Mouse (Mus musculus) limb, embryonic 13.5 days (tissue): Measurements from ENCODE around the gene D11Wsu47e. TPM values are rescaled to one million over a fixed set of nuclear protein-coding genes. Genes with fewer than 3 reads are reported as not detected.

Source experiments
- polyA plus RNA-seq: library from polyadenylated mRNA; unstranded; fragments of >200 nt; fragmentation: Nextera tagmentation; extraction: Ambion mirVana; gene quantifications from 2 replicates; pipeline ENCODE4 v1.2.1, GENCODE M21; 2015

Gene D11Wsu47e
- polyA plus RNA-seq, 1 experiment from 2014 or later: 22.7 TPM

Other genes starting within 250 kb of the D11Wsu47e start
- 1.1 and 1.5 TPM in 2 replicates for gene Sstr2, start 65.1 kb upstream of the D11Wsu47e start, polyA plus RNA-seq
- gene Cog1, start 35.2 kb upstream of the D11Wsu47e start, polyA plus RNA-seq: 25.4 and 27.7 TPM in 2 replicates
- 25.9 and 26.4 TPM in 2 replicates for gene Slc39a11, start 34.3 kb upstream of the D11Wsu47e start, polyA plus RNA-seq
- 48.0 and 50.1 TPM in 2 replicates for gene Fam104a, start 257 bp upstream of the D11Wsu47e start, polyA plus RNA-seq
- 0.37 and 0.70 TPM in 2 replicates for gene Cpsf4l, start 25.6 kb downstream of the D11Wsu47e start, polyA plus RNA-seq
- gene Cdc42ep4, start 67.5 kb downstream of the D11Wsu47e start, polyA plus RNA-seq: 96.6 and 102 TPM in 2 replicates